Mouse (Mus musculus) layer of hippocampus, postnatal 10 days (tissue): ENCODE measurements around the gene Trim50. TPM values are rescaled to one million over a fixed set of nuclear protein-coding genes. Genes with fewer than 3 reads are reported as not detected.

Experiments
- microRNA-seq, 2 experiments: library from miRNA; unstranded; fragments of <30 nt; microRNA quantifications; one replicate each; pipeline ENCODE4 v1.2.0; 2021
- total RNA-seq, 2 experiments: library from RNA; stranded (reverse); gene quantifications; 2 replicates each; pipeline ENCODE4 v1.2.3; 2021

The Trim50 gene
- total RNA-seq, 2 experiments from 2014 or later: 0.22 TPM; not detected in 1

Small RNA genes within 50 kb of the gene (microRNA-seq; reads per million reads assigned to microRNA genes)
- 0.45 to 3.1 reads per million in 2 experiments for gene Mir7033

Other genes starting within 250 kb of the Trim50 start
- 10 to 100 TPM; 23.0 to 23.7 TPM for gene Tbl2, start 203.6 kb upstream of the Trim50 start, total RNA-seq
- 10 to 100 TPM; 27.7 to 29.8 TPM for gene Bcl7b, start 185.0 kb upstream of the Trim50 start, total RNA-seq
- 10 to 100 TPM; 47.8 to 51.1 TPM for gene Baz1b, start 166.0 kb upstream of the Trim50 start, total RNA-seq
- gene Fzd9, start 102.1 kb upstream of the Trim50 start, total RNA-seq: 10 to 100 TPM; 11.7 to 12.1 TPM
- gene Fkbp6, start 3.3 kb upstream of the Trim50 start, total RNA-seq: not detected
- gene Nsun5, start 16.7 kb downstream of the Trim50 start, total RNA-seq: 10 to 100 TPM; 21.0 to 23.5 TPM
- 10 to 100 TPM; 39.9 to 43.9 TPM for gene Pom121, start 41.3 kb downstream of the Trim50 start, total RNA-seq
- 10 to 100 TPM; 68.5 to 69.4 TPM for gene Hip1, start 191.8 kb downstream of the Trim50 start, total RNA-seq
- gene Ccl26, start 210.3 kb downstream of the Trim50 start, total RNA-seq: not detected
- not detected for gene Ccl24, start 219.8 kb downstream of the Trim50 start, total RNA-seq